Mouse (Mus musculus) T-cell, adult 2 months (primary cell): Measurements from ENCODE around the gene Stpg3.

Source experiments
- DNase-seq: peaks from one replicate; pipeline ENCODE4 v3.0.0; 2022; ENCODE audit warnings: low spot score

The Stpg3 gene

GRCm38 (mm10) chr2:25207593-25207992 lies 6.8 kb downstream of the Stpg3 start:
- no peak for DNase-seq

- DNase-seq = no peak
Measured at GRCm38 (mm10) chr2:25203631-25204214, 10.7 kb downstream of the Stpg3 start.

GRCm38 (mm10) chr2:25200631-25201030 lies 13.8 kb downstream of the Stpg3 start:
- no peak for DNase-seq

DNA sequence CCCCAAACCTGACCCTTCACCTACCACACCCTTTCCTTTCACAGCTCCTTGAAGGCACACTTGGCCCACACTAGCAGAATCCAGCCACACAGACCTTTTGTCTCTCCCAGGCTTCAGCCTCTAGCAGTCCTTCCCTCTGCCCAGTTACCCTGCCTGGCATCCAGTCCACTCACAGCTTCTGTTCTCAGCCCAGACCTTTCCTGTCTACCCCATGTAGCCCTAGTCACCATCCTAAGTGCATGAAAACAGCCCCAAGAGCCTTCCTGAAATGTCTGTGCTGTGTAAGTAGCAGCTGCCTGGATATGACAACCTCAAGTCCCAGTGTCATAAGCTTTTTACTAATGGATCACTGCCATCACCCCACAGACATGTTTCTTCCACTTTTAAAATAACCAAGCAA lies 16.5 kb downstream of the Stpg3 start:
- DNase-seq = no peak

DNA sequence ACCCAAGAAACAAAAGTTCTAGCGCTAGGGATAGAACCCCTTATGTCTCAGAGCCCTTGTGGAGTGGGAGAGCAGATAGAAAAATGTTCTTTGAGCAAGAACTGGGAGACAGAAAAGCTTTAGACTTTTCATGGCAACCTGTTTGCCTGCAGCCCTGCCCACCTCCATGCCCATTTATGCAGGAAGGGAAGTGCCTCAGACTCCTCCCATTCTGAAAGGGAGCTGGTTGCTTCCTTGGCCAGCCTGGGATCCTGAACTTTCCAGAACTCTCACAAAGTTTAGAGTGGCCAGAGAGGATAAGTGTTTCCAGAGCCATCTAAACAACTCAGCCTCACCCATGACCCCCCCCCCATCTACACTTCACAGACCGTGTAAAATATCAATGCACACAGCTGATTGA lies 17.2 kb downstream of the Stpg3 start:
- no peak for DNase-seq

- DNase-seq = peak; percentile 79
Measured at GRCm38 (mm10) chr2:25196172-25196954, 18.1 kb downstream of the Stpg3 start, which contains the start of gene Tor4a. Tor4a (minus strand) TSS chr2:25196886.

DNA sequence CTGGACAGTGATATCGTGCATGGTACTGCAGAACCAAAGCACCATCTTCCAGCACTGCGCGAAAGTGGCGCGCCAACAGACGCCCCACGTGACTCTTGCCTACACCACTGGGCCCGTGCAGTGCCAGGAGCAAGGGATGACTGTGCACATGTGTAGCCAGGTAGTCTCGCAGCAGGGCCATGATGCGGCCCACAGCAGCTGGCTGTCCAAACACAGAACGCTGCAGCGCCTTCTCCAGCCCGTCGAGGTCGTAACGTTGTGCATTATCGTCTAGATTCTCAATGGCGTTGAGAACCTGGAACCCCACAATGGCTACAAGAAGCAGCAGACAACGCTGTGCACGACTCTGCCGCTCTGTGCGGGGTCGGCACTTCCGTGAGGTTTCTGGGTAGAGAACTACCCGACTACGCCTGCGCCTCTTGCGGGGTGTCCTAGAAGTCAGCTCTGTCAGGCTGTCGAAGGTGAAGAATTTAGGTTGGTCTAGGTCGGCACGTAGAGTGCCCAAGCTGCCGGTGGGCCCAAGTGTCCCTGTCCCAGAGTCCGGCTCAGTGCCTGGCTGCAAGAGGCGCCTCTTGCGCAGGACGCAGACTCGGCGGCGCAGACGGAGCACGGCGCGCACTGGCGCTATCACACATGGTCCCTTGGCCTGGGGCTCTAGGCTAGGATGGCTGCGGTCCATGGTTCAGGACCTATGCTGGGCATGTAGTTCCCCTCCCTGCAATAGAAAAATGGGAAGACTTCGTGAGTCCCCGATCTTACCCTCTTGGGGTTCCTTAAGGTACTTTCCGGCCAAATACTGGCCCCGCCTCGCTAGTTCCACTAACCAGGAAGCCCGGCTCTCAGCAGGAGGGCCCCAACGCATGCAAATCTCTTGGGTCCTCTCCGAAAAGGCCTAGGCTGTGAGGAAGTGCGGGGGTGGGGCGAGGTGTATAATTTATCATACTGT lies 19.0 kb downstream of the Stpg3 start:
- peak; percentile 59 for DNase-seq

GRCm38 (mm10) chr2:25194486-25195171 lies 19.8 kb downstream of the Stpg3 start:
- DNase-seq = peak; percentile 49

- DNase-seq = no peak
Measured at GRCm38 (mm10) chr2:25194006-25194405, 20.4 kb downstream of the Stpg3 start.

GRCm38 (mm10) chr2:25193330-25193770 lies 21.1 kb downstream of the Stpg3 start:
- peak; percentile 89 for DNase-seq

DNA sequence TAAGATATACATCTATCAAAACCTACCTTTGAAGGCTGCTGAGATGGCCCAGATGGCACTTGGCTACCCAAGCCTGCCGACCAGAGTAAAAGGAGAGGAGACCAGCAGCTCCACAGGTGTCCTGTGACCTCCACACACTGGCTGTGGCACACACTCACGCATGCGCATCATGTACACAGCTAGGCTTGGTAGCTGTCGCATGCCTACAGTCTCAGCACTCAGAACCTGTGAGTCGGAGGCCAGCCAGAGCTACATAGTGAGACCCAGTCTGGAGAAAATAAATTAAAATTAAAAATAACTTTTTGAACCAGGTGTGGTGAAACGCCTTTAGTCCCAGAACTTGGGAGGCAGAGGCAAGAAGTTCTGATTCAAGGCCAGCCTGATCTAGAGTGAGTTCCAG lies 26.6 kb downstream of the Stpg3 start:
- no peak for DNase-seq

- DNase-seq = no peak
Measured at GRCm38 (mm10) chr2:25186575-25186930, 27.9 kb downstream of the Stpg3 start.

DNA sequence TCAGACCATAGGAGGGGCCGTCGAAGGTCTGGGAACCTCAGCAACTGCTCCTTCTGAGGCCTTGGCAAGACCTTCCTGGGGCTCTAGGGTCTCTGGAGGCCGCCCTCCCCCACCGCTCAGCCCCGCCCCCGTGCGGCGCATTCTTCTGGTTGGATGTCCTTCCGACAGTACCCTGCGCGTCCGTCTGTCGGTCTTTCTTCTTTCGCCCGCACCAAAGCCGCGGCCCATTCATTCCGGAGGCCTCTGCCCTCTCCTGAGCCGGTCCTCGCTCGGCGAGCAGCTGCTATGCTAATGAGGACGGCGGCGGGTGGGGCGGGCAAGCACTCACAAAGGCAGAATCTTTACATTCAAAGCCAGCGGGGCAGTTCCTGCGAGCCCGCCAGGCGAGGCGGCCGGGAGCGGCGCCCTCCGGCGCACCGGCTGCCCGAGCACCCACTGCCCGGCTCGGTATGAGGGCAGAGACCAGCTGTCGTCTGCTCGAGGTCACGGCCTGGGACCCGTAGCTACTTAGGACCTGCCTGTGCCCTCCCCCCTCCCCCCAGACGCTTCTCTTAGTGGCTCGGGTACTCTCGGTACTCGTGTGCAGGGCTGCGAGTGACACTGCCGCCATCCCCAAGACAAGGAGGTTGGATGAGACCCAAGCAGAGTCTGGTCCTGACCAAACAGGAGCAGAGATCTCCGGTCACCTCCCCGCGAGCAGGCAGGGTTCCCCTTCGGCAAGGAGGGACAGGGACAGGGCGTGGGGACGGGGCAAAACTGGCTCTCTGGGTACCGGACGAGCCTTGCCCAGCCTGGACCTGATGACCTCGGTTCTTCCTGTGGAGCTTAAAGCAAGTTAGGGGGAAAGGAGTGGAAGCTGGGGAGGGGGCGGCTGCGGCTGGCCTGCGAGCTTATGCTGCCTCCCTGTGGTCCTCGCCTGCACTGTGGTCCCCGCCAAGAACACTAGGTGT lies 28.5 kb downstream of the Stpg3 start:
- peak; percentile 44 for DNase-seq

DNA sequence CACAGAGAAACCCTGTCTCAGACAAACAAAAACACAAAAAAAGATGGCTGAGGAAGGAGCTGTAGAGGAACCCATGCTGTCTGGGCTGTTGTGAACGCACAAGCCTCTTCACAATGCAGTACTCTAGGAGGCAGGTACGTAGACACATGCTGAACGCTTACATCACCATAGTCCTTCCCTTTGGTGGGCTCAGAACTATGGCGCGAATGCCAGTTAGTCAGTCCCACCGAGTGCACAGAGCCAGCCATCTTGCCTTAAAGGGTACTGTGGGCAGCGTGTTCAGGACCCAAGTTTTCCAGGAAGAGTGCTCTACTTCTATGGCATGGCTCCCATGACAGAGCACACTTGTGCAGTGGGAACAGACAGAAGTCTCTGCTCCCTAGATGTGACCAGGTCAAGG lies 29.9 kb downstream of the Stpg3 start:
- no peak for DNase-seq

DNA sequence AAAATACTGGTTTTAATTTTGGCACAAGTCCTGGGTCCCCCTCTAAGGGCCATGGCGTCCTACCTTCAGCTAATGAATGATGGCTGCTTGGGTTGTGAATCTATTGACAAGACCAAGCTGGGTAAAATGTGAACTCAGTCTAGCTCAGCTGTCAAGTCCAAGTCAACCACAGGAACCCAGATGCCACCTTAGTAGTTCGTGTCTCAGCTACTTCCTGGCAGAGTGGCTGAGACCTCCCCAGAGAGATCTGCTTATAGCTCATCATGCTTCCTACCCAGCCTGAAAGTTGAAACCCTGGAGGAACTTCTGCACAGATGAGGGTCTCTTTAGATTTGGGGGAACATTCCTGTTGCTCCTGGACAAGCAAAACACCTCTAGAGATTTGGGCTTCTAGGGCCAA lies 31.1 kb downstream of the Stpg3 start:
- peak; percentile 54 for DNase-seq

- DNase-seq = no peak
Measured at GRCm38 (mm10) chr2:25182664-25183063, 31.8 kb downstream of the Stpg3 start.

- DNase-seq = no peak
Measured at GRCm38 (mm10) chr2:25181891-25182397, 32.5 kb downstream of the Stpg3 start.

DNA sequence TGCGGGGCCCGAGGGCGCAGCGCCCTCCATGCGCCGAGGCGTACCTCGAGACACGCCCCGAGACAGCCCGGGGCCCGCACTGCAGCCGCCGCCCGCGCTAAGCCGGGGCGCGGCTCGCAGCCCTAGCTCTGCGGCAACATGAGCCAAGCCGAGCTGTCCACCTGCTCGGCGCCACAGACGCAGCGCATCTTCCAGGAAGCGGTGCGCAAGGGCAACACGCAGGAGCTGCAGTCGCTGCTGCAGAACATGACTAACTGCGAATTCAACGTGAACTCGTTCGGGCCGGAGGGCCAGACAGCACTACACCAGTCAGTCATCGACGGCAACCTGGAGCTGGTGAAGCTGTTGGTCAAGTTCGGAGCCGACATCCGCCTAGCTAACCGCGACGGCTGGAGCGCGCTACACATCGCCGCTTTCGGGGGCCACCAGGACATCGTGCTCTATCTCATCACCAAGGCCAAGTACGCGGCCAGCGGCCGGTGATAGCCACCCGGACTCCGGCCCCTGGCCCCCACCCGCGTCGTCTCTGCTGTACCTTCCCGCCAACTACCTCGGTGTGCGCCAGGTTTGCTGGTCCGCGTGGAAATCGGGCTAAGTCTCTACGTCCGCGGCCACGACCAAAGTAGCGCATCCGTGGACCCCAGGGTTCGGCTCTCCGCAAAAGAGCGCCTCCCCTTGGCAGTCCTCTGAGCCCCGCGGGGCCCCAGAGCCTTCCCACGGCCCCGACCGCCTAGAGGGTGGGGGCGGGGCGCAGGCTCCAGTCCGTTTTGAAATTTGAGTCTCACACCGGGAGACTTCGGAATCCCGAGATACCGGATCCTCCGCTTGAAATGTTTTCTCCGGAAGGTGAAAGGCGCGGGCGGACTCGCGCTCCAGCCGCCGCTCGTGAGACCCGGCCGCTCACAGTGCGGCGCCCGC lies 33.2 kb downstream of the Stpg3 start:
- DNase-seq = peak; percentile 62

DNA sequence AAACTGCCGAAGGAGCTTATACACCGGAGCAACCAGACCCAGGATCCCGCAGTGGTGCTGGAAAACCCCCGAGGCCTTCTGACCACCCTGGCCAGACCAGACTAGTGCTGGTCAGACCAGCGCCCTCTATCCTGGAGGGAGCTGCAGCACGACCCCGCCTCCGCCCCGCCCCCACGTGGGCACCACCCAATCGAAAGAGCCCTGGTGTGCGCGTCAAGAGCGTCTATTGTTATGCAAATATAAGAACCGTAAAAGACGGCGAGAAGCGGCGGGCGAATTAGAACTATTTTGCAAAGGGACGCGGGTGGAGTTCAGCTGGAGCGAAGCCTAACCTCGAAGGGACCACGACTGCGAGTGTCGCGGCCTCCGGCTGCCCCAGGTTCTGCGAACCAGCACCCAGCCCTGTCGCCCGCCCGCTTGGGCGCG lies 33.9 kb downstream of the Stpg3 start, which contains the start of gene Nrarp:
Gene Nrarp (plus strand): TSS at position 281 of the 426 bp plus-strand sequence.
- peak; percentile 81 for DNase-seq
